Comparison of ENCODE assay signal across 17 mouse cellular contexts in genomic region chr4:142578536-142578935, GRCm38 (mm10).
DNase-seq lines count a peak whose midpoint lies in the region; ATAC-seq and TF ChIP-seq lines count a peak whose summit lies in the region.
"Had no signal": no experiment of that assay in that cellular context is flagged by ENCODE, and none has a peak within 500 bp of the region (broad histone marks: within the 10 kb centered on the region; RNA-seq: fewer than 3 reads in every experiment).

No protein-coding gene starts in this region.

- peak overlapping the region; percentile 8; the same call in 1 of the 2 replicates for H3K27ac ChIP-seq in hindbrain, embryonic 10.5 days
- H3K27ac ChIP-seq in hindbrain, embryonic 12.5 days: no peak overlapping the region
- H3K27ac ChIP-seq in embryonic facial prominence, embryonic 11.5 days (replicated peaks; ENCODE audit: low read depth, low read length): no peak overlapping the region
- H3K27ac ChIP-seq in hindbrain, embryonic 15.5 days (replicated peaks): peak overlapping the region; percentile 66
- H3K27ac ChIP-seq in neural tube, embryonic 13.5 days (replicated peaks): peak overlapping the region; percentile 82
- H3K27ac ChIP-seq in lung, postnatal 0 days (ENCODE audit: low read length): no peak overlapping the region
- H3K27ac ChIP-seq: lung, embryonic 15.5 days had no signal

- H3K9me3 ChIP-seq in hindbrain, embryonic 10.5 days: no peaks in the 10 kb centered on the region
- H3K9me3 ChIP-seq in hindbrain, embryonic 12.5 days (replicated peaks): no peaks in the 10 kb centered on the region
- H3K9me3 ChIP-seq in embryonic facial prominence, embryonic 11.5 days (replicated peaks; ENCODE audit: control insufficient read depth, low read length): no peaks in the 10 kb centered on the region
- no peaks in the 10 kb centered on the region for H3K9me3 ChIP-seq in hindbrain, embryonic 15.5 days
- H3K9me3 ChIP-seq in neural tube, embryonic 13.5 days: no peaks in the 10 kb centered on the region
- no peaks in the 10 kb centered on the region for H3K9me3 ChIP-seq in lung, postnatal 0 days (ENCODE audit: low read length)
- H3K9me3 ChIP-seq: lung, embryonic 15.5 days had no signal

- WGBS in hindbrain, embryonic 10.5 days: 47% methylated on average over 4 of the region's 4 CpGs
- 35% methylated on average over 4 of the region's 4 CpGs for WGBS in hindbrain, embryonic 12.5 days
- WGBS in embryonic facial prominence, embryonic 11.5 days: 67% methylated on average over 4 of the region's 4 CpGs
- 19% methylated on average over 4 of the region's 4 CpGs for WGBS in hindbrain, embryonic 15.5 days
- 27% methylated on average over 4 of the region's 4 CpGs for WGBS in neural tube, embryonic 13.5 days
- 76% methylated on average over 4 of the region's 4 CpGs for WGBS in lung, postnatal 0 days

- H3K4me1 ChIP-seq in hindbrain, embryonic 10.5 days (replicated peaks): peaks cover 21% of the 10 kb centered on the region
- peaks cover 21% of the 10 kb centered on the region for H3K4me1 ChIP-seq in hindbrain, embryonic 12.5 days
- peaks cover 6% of the 10 kb centered on the region; the same call in 1 of the 2 replicates for H3K4me1 ChIP-seq in embryonic facial prominence, embryonic 11.5 days (ENCODE audit: control insufficient read depth, insufficient read depth, low read length)
- peaks cover 24% of the 10 kb centered on the region for H3K4me1 ChIP-seq in hindbrain, embryonic 15.5 days (replicated peaks)
- peaks cover 32% of the 10 kb centered on the region for H3K4me1 ChIP-seq in neural tube, embryonic 13.5 days (replicated peaks)
- no peaks in the 10 kb centered on the region for H3K4me1 ChIP-seq in lung, postnatal 0 days (ENCODE audit: insufficient read depth, low read depth, low read length)
- H3K4me1 ChIP-seq: lung, embryonic 15.5 days had no signal

- no peak overlapping the region for H3K4me2 ChIP-seq in hindbrain, embryonic 12.5 days (replicated peaks)
- no peak overlapping the region for H3K4me2 ChIP-seq in embryonic facial prominence, embryonic 11.5 days (ENCODE audit: low read depth, low read length)
- no peak overlapping the region for H3K4me2 ChIP-seq in hindbrain, embryonic 15.5 days
- no peak overlapping the region for H3K4me2 ChIP-seq in neural tube, embryonic 13.5 days
- no peak overlapping the region for H3K4me2 ChIP-seq in lung, postnatal 0 days (replicated peaks; ENCODE audit: low read depth, low read length)
- H3K4me2 ChIP-seq: heart, embryonic 11.5 days; liver, embryonic 11.5 days; lung, embryonic 15.5 days had no signal

- DNase-seq in hindbrain, embryonic 10.5 days (ENCODE audit: low spot score): peak; percentile 27
- peak; percentile 36 for DNase-seq in embryonic facial prominence, embryonic 11.5 days (ENCODE audit: low spot score)
- DNase-seq in urinary bladder, postnatal 14 days (ENCODE audit: low spot score): no peak
- DNase-seq in Muller cell, postnatal 12 days (ENCODE audit: inconsistent ontology term): no peak
- DNase-seq in lung, postnatal 0 days (ENCODE audit: low spot score): no peak
- DNase-seq: B cell, adult 2 months; cerebellum, adult 11-12 months; kidney, adult 11 months; kidney, postnatal 10 days; thymus, adult 18-20 months had no signal

- H3K9ac ChIP-seq in hindbrain, embryonic 12.5 days: no peak overlapping the region
- no peak overlapping the region for H3K9ac ChIP-seq in embryonic facial prominence, embryonic 11.5 days (replicated peaks; ENCODE audit: low read length)
- no peak overlapping the region for H3K9ac ChIP-seq in hindbrain, embryonic 15.5 days
- H3K9ac ChIP-seq in neural tube, embryonic 13.5 days: no peak overlapping the region
- no peak overlapping the region for H3K9ac ChIP-seq in lung, postnatal 0 days (replicated peaks; ENCODE audit: low read depth)
- H3K9ac ChIP-seq: lung, embryonic 15.5 days had no signal

- H3K36me3 ChIP-seq in hindbrain, embryonic 10.5 days: no peaks in the 10 kb centered on the region
- H3K36me3 ChIP-seq in hindbrain, embryonic 12.5 days: no peaks in the 10 kb centered on the region
- H3K36me3 ChIP-seq in embryonic facial prominence, embryonic 11.5 days (replicated peaks; ENCODE audit: control insufficient read depth, insufficient read depth, low read depth, low read length): no peaks in the 10 kb centered on the region
- H3K36me3 ChIP-seq in hindbrain, embryonic 15.5 days: no peaks in the 10 kb centered on the region
- H3K36me3 ChIP-seq in neural tube, embryonic 13.5 days: no peaks in the 10 kb centered on the region
- no peaks in the 10 kb centered on the region for H3K36me3 ChIP-seq in lung, postnatal 0 days (ENCODE audit: insufficient read depth, low read length)
- H3K36me3 ChIP-seq: lung, embryonic 15.5 days had no signal

- TF ChIP-seq EP300 in lung, postnatal 0 days (IDR thresholded peaks at IDR 0.05): no peak

- H3K27me3 ChIP-seq in hindbrain, embryonic 10.5 days (ENCODE audit: insufficient read depth, poor library complexity, severe bottlenecking): no peaks in the 10 kb centered on the region
- no peaks in the 10 kb centered on the region for H3K27me3 ChIP-seq in hindbrain, embryonic 12.5 days
- H3K27me3 ChIP-seq in embryonic facial prominence, embryonic 11.5 days (ENCODE audit: control insufficient read depth, insufficient read depth, low read length): no peaks in the 10 kb centered on the region
- H3K27me3 ChIP-seq in hindbrain, embryonic 15.5 days: no peaks in the 10 kb centered on the region
- no peaks in the 10 kb centered on the region for H3K27me3 ChIP-seq in neural tube, embryonic 13.5 days
- no peaks in the 10 kb centered on the region for H3K27me3 ChIP-seq in lung, postnatal 0 days (replicated peaks; ENCODE audit: insufficient read depth, low read length)
- H3K27me3 ChIP-seq: lung, embryonic 15.5 days had no signal

- H3K4me3 ChIP-seq in hindbrain, embryonic 10.5 days: no peak overlapping the region
- H3K4me3 ChIP-seq in hindbrain, embryonic 12.5 days: no peak overlapping the region
- no peak overlapping the region for H3K4me3 ChIP-seq in embryonic facial prominence, embryonic 11.5 days (ENCODE audit: low read depth, low read length)
- no peak overlapping the region for H3K4me3 ChIP-seq in hindbrain, embryonic 15.5 days
- no peak overlapping the region for H3K4me3 ChIP-seq in neural tube, embryonic 13.5 days
- H3K4me3 ChIP-seq in lung, postnatal 0 days (ENCODE audit: low read depth, low read length): no peak overlapping the region
- H3K4me3 ChIP-seq: lung, embryonic 15.5 days; myocyte had no signal

- TF ChIP-seq CTCF in lung, postnatal 0 days (IDR thresholded peaks at IDR 0.05): no peak

- no peak for ATAC-seq in hindbrain, embryonic 12.5 days (ENCODE audit: low FRiP score)
- ATAC-seq in embryonic facial prominence, embryonic 11.5 days (replicated peaks; ENCODE audit: insufficient number of reproducible peaks, low FRiP score, low TSS enrichment, low read depth): no peak
- no peak for ATAC-seq in hindbrain, embryonic 15.5 days (ENCODE audit: low FRiP score, low read depth)
- ATAC-seq in neural tube, embryonic 13.5 days (ENCODE audit: low read depth): peak; percentile 42; the same call in 1 of the 2 replicates
- no peak for ATAC-seq in lung, postnatal 0 days

Comparison
In these comparisons a context has a peak if more than half of its experiments do, and no peak if none do; other contexts are left out.
1. H3K27ac ChIP-seq: peak in hindbrain, embryonic 10.5 days (single experiment), hindbrain, embryonic 15.5 days (single experiment) and neural tube, embryonic 13.5 days (single experiment); none in hindbrain, embryonic 12.5 days (single experiment), embryonic facial prominence, embryonic 11.5 days (single experiment) and lung, postnatal 0 days (single experiment).
2. DNase-seq: peak in hindbrain, embryonic 10.5 days (single experiment) and embryonic facial prominence, embryonic 11.5 days (single experiment); none in urinary bladder, postnatal 14 days (single experiment), Muller cell, postnatal 12 days (single experiment) and lung, postnatal 0 days (single experiment).